Mouse (Mus musculus) stomach, embryonic 16.5 days (tissue): ENCODE measurements around the gene Dhx35. TPM values are rescaled to one million over a fixed set of nuclear protein-coding genes. Genes with fewer than 3 reads are reported as not detected.

ENCODE experiments used
- ATAC-seq: fragments of 200-750 bp; cut with Nextera tagmentation; 2 replicates; pipeline ENCODE4 v1.8.0; 2017; ENCODE audit warnings: moderate number of reproducible peaks, moderate TSS enrichment; ENCODE audit not compliant: insufficient read depth, low FRiP score
- H3K27ac ChIP-seq: fragments of 300-500 bp; sonication (generic); 2 replicates; pipeline ENCODE4 v1.5.1; 2014; ENCODE audit warnings: low read length
- H3K27me3 ChIP-seq: fragments of 300-500 bp; sonication (generic); 2 replicates; pipeline ENCODE4 v1.6.1; 2014; ENCODE audit warnings: low read length, control low read depth, mixed read lengths; ENCODE audit not compliant: control insufficient read depth, insufficient read depth
- H3K36me3 ChIP-seq: fragments of 300-500 bp; sonication (generic); 2 replicates; pipeline ENCODE4 v1.6.1; 2014; ENCODE audit warnings: low read length; ENCODE audit not compliant: control insufficient read depth, insufficient read depth
- H3K4me1 ChIP-seq: fragments of 300-500 bp; sonication (generic); 2 replicates; pipeline ENCODE4 v1.6.1; 2014; ENCODE audit warnings: low read length, control low read depth, mixed read lengths; ENCODE audit not compliant: control insufficient read depth, insufficient read depth
- H3K4me2 ChIP-seq: fragments of 300-500 bp; sonication (generic); 2 replicates; pipeline ENCODE4 v1.6.1; 2014; ENCODE audit warnings: low read depth, low read length, mixed read lengths
- H3K4me3 ChIP-seq: fragments of 300-500 bp; sonication (generic); replicated peaks from 2 replicates; pipeline ENCODE4 v1.5.1; 2014; ENCODE audit warnings: mild to moderate bottlenecking, low read length
- H3K9ac ChIP-seq: fragments of 300-500 bp; sonication (generic); 2 replicates; pipeline ENCODE4 v1.6.1; 2014; ENCODE audit warnings: low read length
- H3K9me3 ChIP-seq: fragments of 300-500 bp; sonication (generic); replicated peaks from 2 replicates; pipeline ENCODE4 v1.6.1; 2016; ENCODE audit warnings: low read length, control low read depth; ENCODE audit not compliant: control insufficient read depth
- WGBS: fragments of 180-500 bp; shearing (Covaris S2); extraction: QIAGEN DNeasy Blood & Tissue Kit; methylation state at CpG from one replicate; pipeline ENCODE4 v1.1.7; 2014; 5-methylcytosine and 5-hydroxymethylcytosine counted together
- polyA plus RNA-seq: library from polyadenylated mRNA; unstranded; fragments of >200 nt; fragmentation: Nextera tagmentation; extraction: Ambion mirVana; gene quantifications from 2 replicates; pipeline ENCODE4 v1.2.1, GENCODE M21; 2015

Gene Dhx35
- polyA plus RNA-seq, 1 experiment from 2014 or later, result 13.3 TPM

GRCm38 (mm10) chr2:158889201-158889600 is 94.6 kb downstream of the Dhx35 start:
- Histone ChIP-seq H3K4me1 (no peaks in the 10 kb centered on the region), H3K36me3 (no peaks in the 10 kb centered on the region), H3K9me3 (no peaks in the 10 kb centered on the region), H3K9ac (no peak overlapping the region), H3K27ac (no peak overlapping the region), H3K4me3 (no peak overlapping the region), H3K27me3 (no peaks in the 10 kb centered on the region), H3K4me2 (no peak overlapping the region)
- WGBS, result 58% methylated on average over 11 of the region's 11 CpGs
- no peak for ATAC-seq

GRCm38 (mm10) chr2:158891319-158891718 is 96.7 kb downstream of the Dhx35 start:
- no peaks in the 10 kb centered on the region for H3K36me3 ChIP-seq
- H3K9me3 ChIP-seq, result no peaks in the 10 kb centered on the region
- no peaks in the 10 kb centered on the region for H3K27me3 ChIP-seq
- H3K4me2 ChIP-seq, result no peak overlapping the region
- WGBS, result 88% methylated on average over 4 of the region's 4 CpGs
- H3K4me1 ChIP-seq, result no peaks in the 10 kb centered on the region
- H3K4me3 ChIP-seq, result no peak overlapping the region
- no peak overlapping the region for H3K9ac ChIP-seq
- no peak for ATAC-seq
- no peak overlapping the region for H3K27ac ChIP-seq

- Histone ChIP-seq H3K27me3 (no peaks in the 10 kb centered on the region), H3K4me1 (no peaks in the 10 kb centered on the region), H3K36me3 (no peaks in the 10 kb centered on the region), H3K4me3 (no peak overlapping the region), H3K9me3 (no peaks in the 10 kb centered on the region), H3K27ac (no peak overlapping the region), H3K9ac (no peak overlapping the region), H3K4me2 (no peak overlapping the region)
- ATAC-seq, result peak; percentile 62; the same call in 1 of the 2 replicates
- WGBS, result 21% methylated on average over 16 of the region's 16 CpGs
Measured at GRCm38 (mm10) chr2:158893171-158893853, 98.7 kb downstream of the Dhx35 start.

- no peak overlapping the region for H3K9ac ChIP-seq
- WGBS, result 31% methylated on average over 13 of the region's 13 CpGs
Measured at GRCm38 (mm10) chr2:158898469-158899196, 104.0 kb downstream of the Dhx35 start.

More at GRCm38 (mm10) chr2:158898469-158899196, 104.0 kb downstream of the Dhx35 start:
- H3K4me2 ChIP-seq, result no peak overlapping the region
- no peak overlapping the region for H3K4me3 ChIP-seq
- H3K36me3 ChIP-seq, result no peaks in the 10 kb centered on the region
- no peak for ATAC-seq
- no peaks in the 10 kb centered on the region for H3K9me3 ChIP-seq
- H3K4me1 ChIP-seq, result no peaks in the 10 kb centered on the region
- no peaks in the 10 kb centered on the region for H3K27me3 ChIP-seq
- no peak overlapping the region for H3K27ac ChIP-seq

Other genes with a start within 250 kb of the Dhx35 start
- gene Slc32a1, start 184.0 kb upstream of the Dhx35 start, polyA plus RNA-seq, result not detected in 2 replicates
- 2.7 and 3.1 TPM in 2 replicates for gene Actr5, start 169.9 kb upstream of the Dhx35 start, polyA plus RNA-seq
- gene Ppp1r16b, start 129.4 kb upstream of the Dhx35 start, polyA plus RNA-seq, result 3.5 and 4.1 TPM in 2 replicates
- 43.2 and 43.9 TPM in 2 replicates for gene Fam83d, start 26.7 kb upstream of the Dhx35 start, polyA plus RNA-seq